Mouse (Mus musculus) Patski (cell line): ENCODE results near the gene Acot5. TPM values are rescaled to one million over a fixed set of nuclear protein-coding genes. Genes with fewer than 3 reads are reported as not detected.

Source experiments
- ATAC-seq: fragments of 100-300 bp; one replicate; pipeline ENCODE4 v1.8.0; 2021
- CTCF ChIA-PET: fragments of 350-600 bp; sonication (Branson Sonifier 250); formaldehyde crosslinking; loops from one replicate; lab custom pipeline; 2022; ENCODE audit warnings: inconsistent platforms; lab: Charles Lee
- POLR2A ChIA-PET: fragments of 350-600 bp; sonication (Branson Sonifier 250); formaldehyde crosslinking; loops from one replicate; lab custom pipeline; 2022; ENCODE audit warnings: antibody characterized with exemption, inconsistent platforms; lab: Charles Lee
- DNase-seq: peaks from one replicate; pipeline ENCODE4 v3.0.0-alpha.2; 2011; ENCODE audit warnings: low read depth, low spot score
- H3K27me3 ChIP-seq: fragments of 371-371 bp; one replicate; pipeline ENCODE4 v1.5.1; 2021
- CTCF ChIP-seq: fragments of 100-300 bp; IDR thresholded peaks from one replicate; pipeline ENCODE4 v1.5.1; 2021
- in situ Hi-C: fragments of 300-500 bp; cut with MboI; formaldehyde crosslinking; loops from 3 replicates; pipeline ENCODE4 v1.11.1; 2018; ENCODE audit warnings: low pct_unique_long_range_greater_than_20kb, mixed read lengths
- polyA plus RNA-seq: library from polyadenylated mRNA; unstranded; gene quantifications from one replicate; pipeline ENCODE4 v1.2.3, GENCODE M21; 2021

Acot5 gene
- polyA plus RNA-seq, 1 experiment from 2014 or later: 1.1 TPM

- in situ Hi-C loops: no loop called here
- DNase-seq (no peak), ATAC-seq (peak; percentile 76)
- H3K27me3 ChIP-seq: no peaks in the 10 kb centered on the region
- ChIA-PET POLR2A (no interaction called here), CTCF (interaction anchor here (1.0 kb wide), 1 partner anchor 19 kb away, joined by 3 read pairs; no protein-coding TSS in a partner anchor)
- TF ChIP-seq CTCF: no peak
Observed at GRCm38 (mm10) chr12:84114153-84114994, 45.2 kb downstream of the Acot5 start, which contains the start of gene Dnal1. TSS of gene Dnal1 (plus strand) at chr12:84114366.

GRCm38 (mm10) chr12:84119584-84119983 lies 50.5 kb downstream of the Acot5 start:
- ChIA-PET CTCF (no interaction called here), POLR2A (no interaction called here)
- TF ChIP-seq CTCF: no peak
- in situ Hi-C loops: no loop called here
- DNase-seq (no peak), ATAC-seq (no peak)
- H3K27me3 ChIP-seq: no peaks in the 10 kb centered on the region

Other genes starting within 250 kb of the Acot5 start
- 30.9 TPM for gene Numb, start 147.4 kb upstream of the Acot5 start, polyA plus RNA-seq
- gene Riox1, start 118.7 kb upstream of the Acot5 start, polyA plus RNA-seq: 12.4 TPM
- gene Heatr4, start 84.5 kb upstream of the Acot5 start, polyA plus RNA-seq: not detected
- gene Acot2, start 81.5 kb upstream of the Acot5 start, polyA plus RNA-seq: 33.7 TPM
- 35.0 TPM for gene Acot1, start 59.8 kb upstream of the Acot5 start, polyA plus RNA-seq
- 0.33 TPM for gene Acot4, start 30.9 kb upstream of the Acot5 start, polyA plus RNA-seq
- gene Gm49366, start 30.4 kb upstream of the Acot5 start, polyA plus RNA-seq: not detected
- gene Acot3, start 17.2 kb upstream of the Acot5 start, polyA plus RNA-seq: 1.6 TPM
- 0.09 TPM for gene Acot6, start 31.3 kb downstream of the Acot5 start, polyA plus RNA-seq
- gene Dnal1, start 45.0 kb downstream of the Acot5 start, polyA plus RNA-seq: 23.6 TPM
- gene Pnma1, start 79.2 kb downstream of the Acot5 start, polyA plus RNA-seq: 1.2 TPM
- 16.0 TPM for gene Elmsan1, start 149.6 kb downstream of the Acot5 start, polyA plus RNA-seq
- gene Ptgr2, start 215.9 kb downstream of the Acot5 start, polyA plus RNA-seq: 39.1 TPM
- gene Zfp410, start 247.5 kb downstream of the Acot5 start, polyA plus RNA-seq: 37.0 TPM